Mouse (Mus musculus) cortical plate, adult 2 months (tissue): ENCODE results near the gene Foxe1.

ENCODE experiments used
- CTCF ChIP-seq: fragments of 200-500 bp; IDR thresholded peaks from 2 replicates; pipeline ENCODE4 v1.5.1; 2011; ENCODE audit warnings: mild to moderate bottlenecking, control low read depth, low read length; ENCODE audit not compliant: insufficient read depth; ENCODE audit errors: extremely low read depth
- POLR2A ChIP-seq: fragments of 200-500 bp; IDR thresholded peaks from 2 replicates; pipeline ENCODE4 v1.6.1; 2011; ENCODE audit warnings: mild to moderate bottlenecking, low read length, control low read depth; ENCODE audit not compliant: insufficient read depth; ENCODE audit errors: extremely low read depth

GRCm38 (mm10) chr4:46371030-46371429 lies 27.6 kb downstream of the Foxe1 start:
- TF ChIP-seq CTCF (no peak), POLR2A (no peak)
